Mouse (Mus musculus): Measurements from ENCODE around the gene Sort1.

Gene Sort1

GRCm38 (mm10) chr3:108295379-108296219 lies 11.7 kb downstream of the Sort1 start:
- in situ Hi-C loops (cut with MboI, MseI), result no loop called here

DNA sequence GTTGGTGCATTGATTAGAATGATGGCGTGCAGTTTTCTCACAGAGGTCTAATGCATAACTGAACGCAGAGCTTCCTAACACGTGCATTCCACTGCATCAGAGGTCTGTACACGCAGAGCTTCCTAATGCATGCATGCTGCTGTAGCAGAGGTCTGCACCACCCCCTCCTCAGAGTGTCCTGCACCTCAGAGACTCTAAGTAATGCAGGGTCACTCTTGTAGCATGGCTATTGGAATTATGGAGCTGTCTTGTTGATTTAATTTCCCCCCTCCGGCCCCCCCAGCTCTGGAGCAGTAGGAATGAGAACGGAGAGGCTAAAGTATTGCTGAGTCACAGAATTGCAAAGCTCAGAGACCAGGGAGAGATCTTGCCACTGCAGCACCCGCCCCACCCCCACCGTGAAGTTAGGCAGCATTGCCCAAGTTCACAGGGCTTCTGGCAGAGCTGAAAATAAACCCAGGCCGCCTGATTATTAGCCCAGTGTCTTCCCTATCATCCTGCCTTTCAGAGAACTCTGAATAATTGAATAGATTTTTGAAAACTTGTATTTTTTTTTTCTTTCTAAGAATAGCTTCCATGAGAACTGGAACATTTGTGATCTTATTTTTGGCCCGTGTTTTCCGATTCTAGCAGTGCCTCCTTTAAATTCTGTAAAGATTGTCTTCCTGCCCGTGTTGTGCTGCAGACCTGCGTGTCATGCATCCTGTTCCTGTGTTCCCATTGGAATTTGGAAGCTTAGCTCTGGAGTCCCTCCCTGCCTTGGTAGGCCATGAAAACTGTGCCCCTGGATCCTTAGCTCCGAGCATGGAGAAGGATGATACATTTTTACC lies 12.6 kb downstream of the Sort1 start:
- in situ Hi-C loops (cut with MboI, MseI), result no loop called here

GRCm38 (mm10) chr3:108297050-108297419 lies 13.2 kb downstream of the Sort1 start:
- in situ Hi-C loops (cut with MboI, MseI), result no loop called here

GRCm38 (mm10) chr3:108297603-108298553 lies 14.0 kb downstream of the Sort1 start:
- in situ Hi-C loops (cut with MboI, MseI), result no loop called here

- in situ Hi-C loops (cut with MboI, MseI), result no loop called here
These were observed 16.7 kb downstream of the Sort1 start for GRCm38 (mm10) chr3:108300455-108301030.

DNA sequence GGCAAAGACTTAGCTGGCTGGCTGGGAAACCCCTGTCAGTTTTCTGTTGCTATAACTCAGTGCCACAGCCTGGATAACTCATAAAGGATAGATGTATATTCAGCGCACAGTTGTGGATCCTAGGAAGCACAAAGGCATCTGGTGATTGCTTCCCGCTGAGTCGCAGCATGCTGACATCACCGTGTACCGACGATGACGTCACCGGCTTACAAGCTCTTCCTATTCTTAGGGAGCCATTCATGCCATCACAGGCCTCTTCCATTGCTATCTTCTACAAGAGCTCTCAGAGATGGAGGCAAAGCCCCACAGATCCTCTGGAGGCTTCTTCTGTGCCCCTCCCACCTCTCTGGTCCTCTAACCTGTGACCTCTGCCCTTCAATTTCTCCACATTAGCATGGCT lies 19.8 kb downstream of the Sort1 start:
- in situ Hi-C loops (cut with MboI, MseI), result no loop called here

- in situ Hi-C loops (cut with MboI, MseI), result no loop called here
These were observed 20.9 kb downstream of the Sort1 start for GRCm38 (mm10) chr3:108304747-108305146.

- in situ Hi-C loops (cut with MboI, MseI), result no loop called here
These were observed 22.5 kb downstream of the Sort1 start for GRCm38 (mm10) chr3:108306387-108306786.

- in situ Hi-C loops (cut with MboI, MseI), result no loop called here
These were observed 23.6 kb downstream of the Sort1 start for GRCm38 (mm10) chr3:108307485-108307884.

- in situ Hi-C loops (cut with MboI, MseI), result no loop called here
These were observed 27.0 kb downstream of the Sort1 start for GRCm38 (mm10) chr3:108310921-108311341.

GRCm38 (mm10) chr3:108311688-108312087 lies 27.8 kb downstream of the Sort1 start:
- in situ Hi-C loops (cut with MboI, MseI), result no loop called here

DNA sequence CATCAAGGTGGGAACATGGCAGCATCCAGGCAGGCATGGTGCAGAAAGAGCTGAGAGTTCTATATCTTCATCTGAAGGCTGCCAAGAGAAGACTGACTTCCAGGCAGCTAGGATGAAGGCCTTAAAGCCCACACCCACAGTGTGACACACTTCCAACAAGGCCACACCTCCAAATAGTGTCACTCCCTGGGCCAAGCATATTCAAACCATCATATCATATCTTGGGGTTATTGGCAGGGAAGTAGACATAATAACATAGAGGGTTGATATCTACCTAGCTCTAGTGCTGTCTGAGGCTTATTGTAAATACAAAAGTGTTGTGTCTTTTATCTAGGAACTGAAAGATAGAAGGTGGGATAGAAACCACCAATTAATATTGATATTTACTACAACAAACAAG lies 28.5 kb downstream of the Sort1 start:
- in situ Hi-C loops (cut with MboI, MseI), result no loop called here

DNA sequence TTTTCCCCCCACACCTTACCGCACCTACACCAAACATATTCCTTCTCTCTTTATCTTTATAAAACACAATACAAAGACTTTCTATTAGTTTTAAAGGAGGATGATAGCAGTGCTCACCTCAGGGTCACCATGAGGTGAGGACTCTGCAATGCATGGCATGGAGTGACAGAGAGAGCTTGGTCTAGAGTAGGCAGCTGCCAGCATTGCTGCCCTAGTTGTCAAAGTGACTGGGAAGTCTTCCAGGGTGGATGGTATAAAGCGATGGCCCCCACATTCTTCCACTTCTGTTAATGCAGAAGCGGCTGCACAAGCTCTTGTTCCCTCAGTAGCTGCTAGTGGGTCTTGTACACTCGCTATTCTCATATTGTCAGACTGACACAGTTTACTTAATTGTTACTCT lies 29.3 kb downstream of the Sort1 start:
- in situ Hi-C loops (cut with MboI, MseI), result no loop called here

DNA sequence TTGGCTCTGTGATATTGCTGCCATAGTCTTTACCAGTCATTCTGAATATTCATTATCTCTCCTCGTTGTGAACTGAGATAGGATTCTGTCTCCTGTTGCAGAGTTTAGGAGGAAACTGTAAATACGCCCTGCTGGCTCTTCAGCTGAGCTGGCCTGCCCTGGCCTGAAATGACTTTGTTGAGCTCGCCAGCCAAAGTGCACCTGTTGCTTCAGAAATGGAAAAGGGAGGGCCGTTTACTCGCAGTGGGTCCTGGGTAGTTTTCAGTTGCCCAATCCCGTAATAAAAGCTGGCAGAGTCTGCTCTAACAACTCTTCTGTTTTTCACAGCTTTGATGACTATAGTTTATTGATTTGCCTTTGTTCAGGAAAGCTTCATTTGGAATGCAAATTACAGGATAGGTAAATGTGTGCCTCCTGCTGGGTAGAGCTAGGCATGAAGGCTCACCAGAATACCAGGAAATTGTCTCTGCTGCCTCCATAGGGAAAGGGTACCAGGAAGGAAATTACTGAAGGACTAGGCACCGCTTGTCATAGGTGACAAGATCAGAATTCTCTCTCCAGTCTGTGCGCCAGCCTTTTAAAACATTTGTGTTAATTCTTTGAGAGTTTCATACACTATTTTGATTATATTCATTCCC lies 30.3 kb downstream of the Sort1 start:
- in situ Hi-C loops (cut with MboI, MseI), result no loop called here

GRCm38 (mm10) chr3:108318517-108318916 lies 34.6 kb downstream of the Sort1 start:
- in situ Hi-C loops (cut with MboI, MseI), result no loop called here

- in situ Hi-C loops (cut with MboI, MseI), result no loop called here
These were observed 37.8 kb downstream of the Sort1 start for GRCm38 (mm10) chr3:108321671-108322070.

DNA sequence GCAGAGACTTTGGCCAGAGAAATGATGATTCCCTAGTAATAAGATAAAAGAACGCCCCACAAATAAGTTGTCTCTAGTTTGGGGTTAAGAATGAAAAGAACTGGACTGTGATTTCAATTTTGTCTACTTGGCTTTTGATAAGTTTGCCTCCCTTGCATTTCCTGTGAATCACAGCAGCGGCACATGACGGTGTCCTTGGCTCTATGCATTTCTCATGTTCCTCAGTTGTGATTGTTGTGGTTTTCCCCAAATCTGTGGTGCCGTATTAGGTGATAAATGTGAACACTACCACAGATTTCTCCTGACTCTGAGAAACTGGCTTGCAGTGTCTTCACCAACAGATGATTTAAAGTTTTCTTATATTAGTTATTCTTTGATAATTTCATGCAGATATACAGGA lies 38.3 kb downstream of the Sort1 start:
- in situ Hi-C loops (cut with MboI, MseI), result no loop called here

DNA sequence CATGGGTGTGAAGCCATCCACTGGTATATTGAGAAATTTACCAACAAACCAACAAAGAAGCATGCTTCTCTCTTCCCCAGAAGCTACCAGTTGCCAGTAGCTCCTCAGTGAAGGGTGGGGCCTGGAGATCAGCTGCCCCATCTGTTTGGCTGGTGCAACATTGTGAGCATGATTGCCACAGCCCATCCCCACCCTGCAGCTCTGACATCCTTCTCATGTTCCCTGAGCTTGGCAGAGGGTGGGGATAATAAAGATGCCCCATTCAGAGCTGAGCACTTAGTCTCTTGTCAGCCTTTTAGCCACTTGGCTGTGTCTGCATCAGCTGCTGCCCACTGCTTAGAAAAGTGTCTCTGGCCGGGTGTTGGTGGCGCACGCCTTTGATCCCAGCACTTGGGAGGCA lies 39.1 kb downstream of the Sort1 start:
- in situ Hi-C loops (cut with MboI, MseI), result no loop called here

DNA sequence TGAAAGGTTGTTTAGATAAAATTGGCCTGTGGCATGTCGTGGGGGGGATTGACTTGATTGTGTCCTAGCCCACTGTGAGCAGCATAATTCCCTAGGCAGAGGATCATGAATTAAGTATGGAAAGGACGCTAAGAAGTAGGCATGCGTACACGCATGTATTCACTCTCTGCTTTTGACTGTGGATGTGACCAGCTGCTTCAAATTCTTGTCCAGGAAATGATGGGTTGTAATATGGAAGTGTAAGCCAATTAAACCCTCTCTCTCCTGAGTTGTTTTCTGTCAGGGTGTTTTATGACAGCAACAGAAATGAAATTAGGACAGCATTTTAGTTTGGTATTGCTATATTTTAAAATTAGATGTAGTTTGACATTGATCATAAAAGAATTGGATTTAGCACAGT lies 41.0 kb downstream of the Sort1 start:
- in situ Hi-C loops (cut with MboI, MseI), result no loop called here

DNA sequence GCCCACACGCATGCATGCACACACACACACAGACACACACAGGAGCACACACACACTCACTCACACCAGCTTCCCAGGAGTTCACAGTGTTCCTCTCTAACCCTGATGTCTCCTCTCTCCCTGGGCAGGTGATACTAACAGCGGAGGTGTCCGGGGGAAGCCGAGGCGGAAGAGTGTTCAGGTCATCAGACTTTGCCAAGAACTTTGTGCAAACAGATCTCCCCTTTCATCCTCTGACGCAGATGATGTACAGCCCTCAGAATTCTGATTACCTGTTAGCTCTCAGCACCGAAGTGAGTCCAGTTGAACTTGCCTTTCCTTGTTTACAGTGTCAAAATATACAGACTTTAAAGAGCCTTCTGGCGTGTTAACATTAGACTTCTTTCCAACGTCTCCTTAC lies 41.6 kb downstream of the Sort1 start:
- in situ Hi-C loops (cut with MboI, MseI), result no loop called here

DNA sequence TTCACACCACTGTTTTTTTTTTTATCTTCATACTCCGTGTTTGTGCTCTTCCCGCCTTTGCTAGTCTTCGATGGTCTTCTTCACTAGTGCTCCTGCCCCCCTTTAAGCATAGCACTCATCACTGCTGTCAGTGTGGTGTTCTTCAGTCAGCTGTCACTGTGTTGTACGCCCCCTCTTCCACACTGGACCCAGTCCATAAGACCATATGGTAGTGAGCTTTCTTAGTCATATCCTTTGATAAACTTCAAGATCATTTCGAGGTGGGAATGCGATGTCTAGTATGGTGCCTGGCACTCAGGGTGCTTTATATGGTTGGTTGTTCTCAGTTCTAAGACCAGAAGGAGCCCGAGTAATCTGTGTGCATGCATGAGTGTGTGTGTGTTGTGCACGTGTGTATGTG lies 43.4 kb downstream of the Sort1 start:
- in situ Hi-C loops (cut with MboI, MseI), result no loop called here
